Mouse (Mus musculus) Patski (cell line): ENCODE measurements around the gene Gpr173. TPM values are rescaled to one million over a fixed set of nuclear protein-coding genes. Genes with fewer than 3 reads are reported as not detected.
"Not testable (repeated sequence)": the region's sequence is repeated elsewhere in the genome, so short reads cannot be mapped to it uniquely, and the experiment has no call there.

ENCODE experiments used
- ATAC-seq: fragments of 100-300 bp; one replicate; pipeline ENCODE4 v1.8.0; 2021
- CTCF ChIA-PET: fragments of 350-600 bp; sonication (Branson Sonifier 250); formaldehyde crosslinking; loops from one replicate; lab custom pipeline; 2022; ENCODE audit warnings: inconsistent platforms; lab: Charles Lee
- POLR2A ChIA-PET: fragments of 350-600 bp; sonication (Branson Sonifier 250); formaldehyde crosslinking; loops from one replicate; lab custom pipeline; 2022; ENCODE audit warnings: antibody characterized with exemption, inconsistent platforms; lab: Charles Lee
- DNase-seq: peaks from one replicate; pipeline ENCODE4 v3.0.0-alpha.2; 2011; ENCODE audit warnings: low read depth, low spot score
- H3K27me3 ChIP-seq: fragments of 371-371 bp; one replicate; pipeline ENCODE4 v1.5.1; 2021
- CTCF ChIP-seq: fragments of 100-300 bp; IDR thresholded peaks from one replicate; pipeline ENCODE4 v1.5.1; 2021
- in situ Hi-C: fragments of 300-500 bp; cut with MboI; formaldehyde crosslinking; loops from 3 replicates; pipeline ENCODE4 v1.11.1; 2018; ENCODE audit warnings: low pct_unique_long_range_greater_than_20kb, mixed read lengths
- polyA plus RNA-seq: library from polyadenylated mRNA; unstranded; gene quantifications from one replicate; pipeline ENCODE4 v1.2.3, GENCODE M21; 2021

Gpr173 gene
- polyA plus RNA-seq, 1 experiment from 2014 or later: 0.41 TPM

DNA sequence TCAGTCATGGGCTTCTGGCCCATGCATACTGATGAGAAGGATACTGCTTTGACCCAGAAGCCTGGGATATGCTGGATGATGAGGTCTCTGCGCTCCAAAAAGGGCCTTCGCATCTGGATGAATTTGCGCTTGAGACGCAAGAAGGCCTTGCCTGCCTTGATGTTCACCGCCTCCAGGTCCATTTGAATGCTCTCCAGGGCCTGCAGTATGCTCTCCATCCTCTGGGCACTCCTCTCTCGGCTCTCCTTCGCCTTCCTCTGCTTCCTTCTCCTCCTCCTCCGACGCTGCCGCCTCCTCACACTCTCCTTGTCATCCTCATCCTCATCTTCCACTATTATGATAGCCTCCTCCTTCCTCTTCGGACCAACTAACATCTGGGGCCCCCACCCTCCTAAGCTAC, 27.0 kb downstream of the Gpr173 start:
- H3K27me3 ChIP-seq: peaks cover 24% of the 10 kb centered on the region
- TF ChIP-seq CTCF: no peak
- in situ Hi-C loops: loop anchor here (25.0 kb wide), 1 partner anchor 329 kb away; the partner anchor contains the start of genes Hsd17b10, Ribc1 and Smc1a
- no peak for ATAC-seq
- no peak for DNase-seq
- POLR2A ChIA-PET: no interaction called here
- CTCF ChIA-PET: no interaction called here

DNA sequence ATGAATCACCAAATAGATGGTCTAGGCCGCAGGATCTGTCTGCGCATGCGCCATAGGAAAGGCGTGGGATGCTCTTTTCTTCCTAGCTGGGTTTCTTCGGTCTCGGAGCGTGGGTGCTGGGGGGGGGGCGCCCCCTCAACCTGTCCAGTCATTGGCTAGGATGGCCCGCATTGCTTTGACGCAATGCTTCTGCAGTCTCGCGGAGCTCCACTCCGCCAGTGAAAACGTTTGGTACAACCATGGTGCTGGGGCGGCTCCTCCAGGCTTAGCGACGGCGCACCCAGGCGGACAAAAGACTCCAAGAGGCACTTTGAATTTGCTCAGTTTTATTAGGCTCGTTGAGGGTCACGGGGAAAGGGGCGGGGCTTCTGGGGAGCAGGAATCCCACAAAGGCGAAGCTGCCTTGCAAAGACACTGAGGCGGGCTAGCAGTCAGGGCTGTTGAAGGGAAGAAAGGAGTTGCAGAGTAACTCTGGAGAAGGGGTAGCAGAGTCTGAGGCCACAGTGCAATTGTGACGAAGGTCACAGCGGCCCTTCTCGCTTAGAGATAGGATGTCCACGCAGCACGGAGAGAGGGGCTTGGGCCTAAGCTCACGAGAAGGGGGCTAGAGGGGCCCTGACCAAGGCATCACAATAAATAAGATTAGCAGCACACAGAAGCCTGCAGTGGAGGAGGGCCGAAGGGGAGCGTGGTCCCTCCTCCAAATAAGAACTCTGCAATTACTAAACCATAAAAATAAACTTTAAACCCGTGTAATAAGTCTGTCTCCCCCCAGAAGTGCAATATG, 31.8 kb downstream of the Gpr173 start:
- in situ Hi-C loops: loop anchor here (25.0 kb wide), 1 partner anchor 324 kb away; the partner anchor contains the start of genes Hsd17b10, Ribc1 and Smc1a
- peak; percentile 56 for DNase-seq
- ATAC-seq: peak; percentile 99
- no peak for TF ChIP-seq CTCF
- ChIA-PET CTCF (interaction anchor here (0.6 kb wide), 1 partner anchor 205 kb away, joined by 3 read pairs; no protein-coding TSS in a partner anchor), POLR2A (no interaction called here)
- H3K27me3 ChIP-seq: peaks cover 8% of the 10 kb centered on the region

DNA sequence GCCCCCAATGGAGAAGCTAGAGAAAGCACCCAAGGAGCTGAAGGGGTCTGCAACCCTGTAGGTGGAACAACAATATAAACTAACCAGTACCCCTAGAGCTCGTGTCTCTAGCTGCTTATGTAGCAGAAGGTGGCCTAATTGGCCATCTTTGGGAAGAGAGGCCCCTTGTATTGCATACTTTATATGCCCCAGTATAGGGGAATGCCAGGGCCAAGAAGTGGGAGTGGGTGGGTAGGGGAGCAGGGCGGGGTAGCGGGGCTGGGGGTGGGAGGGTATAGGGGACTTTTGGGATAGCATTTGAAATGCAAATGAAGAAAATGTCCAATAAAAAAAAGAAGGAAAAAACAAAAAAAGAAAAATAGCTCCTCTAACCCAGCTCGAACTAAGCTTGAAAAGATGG, 32.4 kb downstream of the Gpr173 start:
- DNase-seq, CTCF ChIA-PET, POLR2A ChIA-PET, H3K27me3 ChIP-seq, ATAC-seq: not testable (repeated sequence)
- in situ Hi-C loops: loop anchor here (25.0 kb wide), 1 partner anchor 324 kb away; the partner anchor contains the start of genes Hsd17b10, Ribc1 and Smc1a

DNA sequence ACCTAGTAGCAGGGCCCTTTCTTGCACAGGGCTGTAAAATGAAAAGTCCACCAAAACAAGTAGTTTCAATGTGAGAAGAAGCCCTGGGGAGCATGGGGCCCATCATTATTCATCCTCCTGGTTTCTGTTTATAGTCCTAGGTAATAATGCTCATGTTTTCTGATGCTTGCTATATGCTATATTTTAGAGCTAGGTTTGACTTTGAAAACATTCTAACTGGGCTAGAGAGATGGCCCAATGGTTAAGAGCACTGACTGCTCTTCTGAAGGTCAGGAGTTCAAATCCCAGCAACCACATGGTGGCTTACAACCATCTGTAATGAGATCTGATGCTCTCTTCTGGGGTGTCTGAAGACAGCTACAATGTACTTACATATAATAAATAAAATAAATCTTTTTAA, 39.1 kb downstream of the Gpr173 start:
- POLR2A ChIA-PET: interaction anchor here (0.7 kb wide), 1 partner anchor 14 kb away, joined by 3 read pairs; no protein-coding TSS in a partner anchor
- DNase-seq, ATAC-seq, CTCF ChIA-PET: not testable (repeated sequence)
- H3K27me3 ChIP-seq: peaks cover 15% of the 10 kb centered on the region
- in situ Hi-C loops: loop anchor here (25.0 kb wide), 1 partner anchor 317 kb away; the partner anchor contains the start of genes Hsd17b10, Ribc1 and Smc1a

DNA sequence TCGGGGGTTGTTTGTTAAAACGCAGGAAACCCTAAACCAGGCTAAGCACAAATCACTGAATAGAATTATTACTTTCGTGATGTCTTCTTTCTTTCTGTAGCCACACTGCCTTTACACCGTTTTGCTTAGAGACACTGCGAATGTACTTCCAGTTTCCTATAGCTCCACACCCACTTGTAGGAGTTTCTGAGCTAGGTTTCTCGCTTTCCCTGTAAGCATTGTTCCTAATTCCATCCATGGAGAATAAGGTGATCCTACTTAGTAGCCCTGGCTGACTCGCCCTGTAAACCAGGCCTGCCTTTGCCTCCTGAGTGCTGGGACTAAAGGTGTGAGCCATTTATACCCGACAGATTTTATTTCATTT, 40.8 kb downstream of the Gpr173 start:
- in situ Hi-C loops: loop anchor here (25.0 kb wide), 1 partner anchor 315 kb away; the partner anchor contains the start of genes Hsd17b10, Ribc1 and Smc1a
- no peak for TF ChIP-seq CTCF
- no peak for ATAC-seq
- DNase-seq: no peak
- ChIA-PET POLR2A (no interaction called here), CTCF (interaction anchor here (1.3 kb wide), 1 partner anchor 84 kb away, joined by 3 read pairs; no protein-coding TSS in a partner anchor)
- H3K27me3 ChIP-seq: peaks cover 12% of the 10 kb centered on the region

DNA sequence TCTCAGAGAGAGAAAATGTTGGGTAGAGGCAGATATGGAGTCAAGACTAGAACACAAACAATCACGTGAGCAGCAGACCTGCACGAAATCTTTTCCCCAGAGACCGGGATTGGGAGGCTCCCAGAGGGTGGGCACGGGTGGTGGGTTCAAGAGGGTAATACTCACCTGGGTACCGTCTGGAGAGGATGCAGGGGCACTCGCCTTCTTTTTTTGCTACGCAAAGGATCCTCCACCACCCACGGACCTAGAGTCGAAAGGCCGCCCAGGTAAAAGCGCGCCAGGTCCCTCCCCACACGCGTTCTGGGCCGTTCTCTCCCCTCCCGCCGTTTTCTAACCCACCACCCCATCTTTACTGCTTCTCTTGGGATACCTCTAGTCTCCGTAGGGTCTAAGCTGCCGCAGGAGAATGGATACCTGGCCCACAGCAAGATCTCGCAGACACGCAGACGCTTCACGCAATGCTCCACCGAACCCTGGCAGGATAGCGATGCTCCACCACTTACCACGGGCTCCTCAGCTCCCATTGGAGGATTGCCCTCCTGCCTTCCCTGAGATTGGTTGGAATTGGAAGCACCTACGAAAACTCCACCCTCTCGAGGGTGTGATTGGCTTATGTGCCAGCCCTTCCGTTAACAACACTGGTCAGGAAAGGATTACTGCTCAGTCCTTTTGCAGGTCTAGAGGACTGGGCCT, 41.4 kb downstream of the Gpr173 start, which contains the start of gene Kantr:
Gene Kantr (minus strand): TSS at position 500 of the 693 bp plus-strand sequence.
- H3K27me3 ChIP-seq: peaks cover 12% of the 10 kb centered on the region
- ChIA-PET CTCF (interaction anchor here (1.4 kb wide), 1 partner anchor 10 kb away, joined by 3 read pairs; no protein-coding TSS in a partner anchor), POLR2A (no interaction called here)
- no peak for TF ChIP-seq CTCF
- DNase-seq: peak; percentile 28
- in situ Hi-C loops: loop anchor here (25.0 kb wide), 1 partner anchor 315 kb away; the partner anchor contains the start of genes Hsd17b10, Ribc1 and Smc1a
- peak; percentile 98 for ATAC-seq

DNA sequence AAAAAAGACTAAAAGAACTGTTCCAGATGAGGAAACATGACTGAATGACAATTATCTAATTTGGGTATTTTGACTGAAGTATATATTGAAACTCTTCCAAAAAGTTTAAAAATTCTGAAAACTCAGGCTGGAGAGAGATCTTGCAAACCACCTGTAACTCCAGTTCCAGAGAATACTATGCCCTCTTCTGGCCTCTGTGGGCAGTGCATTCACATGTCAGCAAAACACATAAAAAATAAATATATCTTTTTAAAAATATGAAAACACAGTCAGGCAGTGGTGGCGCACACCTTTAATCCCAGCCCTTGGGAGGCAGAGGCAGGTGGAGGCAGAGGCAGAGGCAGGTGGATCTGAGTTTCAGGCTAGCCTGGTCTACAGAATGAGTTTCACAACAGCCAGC, 44.9 kb downstream of the Gpr173 start:
- POLR2A ChIA-PET: no interaction called here
- peak; percentile 49 for TF ChIP-seq CTCF

DNA sequence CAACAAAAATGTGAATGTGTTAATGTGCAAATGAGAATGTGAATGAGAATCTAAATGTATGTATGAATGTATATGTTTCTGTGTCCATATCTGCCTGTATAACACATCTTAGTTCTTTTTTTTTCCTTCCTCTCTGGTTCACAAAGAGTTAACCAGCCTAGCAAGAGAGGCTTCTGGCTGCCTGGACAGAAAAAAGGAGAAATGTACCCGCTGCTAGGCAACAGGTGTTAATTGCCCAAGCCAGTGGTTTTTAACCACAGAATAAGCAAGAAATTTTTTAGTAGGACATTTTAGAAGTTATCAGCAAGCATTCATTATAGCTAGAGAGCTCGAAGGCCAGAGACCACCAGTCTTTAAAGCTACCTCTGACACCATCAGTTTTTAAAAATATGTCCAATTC, 45.7 kb downstream of the Gpr173 start:
- in situ Hi-C loops: no loop called here
- TF ChIP-seq CTCF: no peak
- ChIA-PET CTCF (no interaction called here), POLR2A (no interaction called here)
- ATAC-seq (no peak), DNase-seq (no peak)
- H3K27me3 ChIP-seq: peaks cover 26% of the 10 kb centered on the region

More for the DNA sequence above, 44.9 kb downstream of the Gpr173 start:
- CTCF ChIA-PET: no interaction called here
- DNase-seq: no peak
- in situ Hi-C loops: no loop called here
- H3K27me3 ChIP-seq: peaks cover 24% of the 10 kb centered on the region
- ATAC-seq: no peak

DNA sequence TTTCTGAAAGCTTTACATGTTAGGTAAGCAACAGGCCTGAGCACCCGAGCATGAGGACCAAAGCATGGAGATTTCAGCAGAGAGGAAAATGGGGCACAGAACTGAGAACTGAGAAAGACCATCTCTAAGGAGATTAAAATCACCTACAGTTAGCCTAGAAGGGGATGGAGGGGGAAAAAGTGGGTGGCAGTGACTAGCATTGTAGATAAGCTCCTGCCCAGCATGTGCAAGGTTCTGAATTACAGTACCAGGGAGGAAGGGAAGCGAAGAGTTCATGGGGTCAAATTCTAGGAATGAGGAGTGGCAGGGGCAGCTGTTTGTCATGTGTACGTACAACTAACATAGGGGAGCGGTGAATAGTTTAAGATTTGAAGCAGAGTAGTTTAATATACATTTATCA, 48.0 kb downstream of the Gpr173 start:
- DNase-seq (no peak), ATAC-seq (no peak)
- no peak for TF ChIP-seq CTCF
- in situ Hi-C loops: no loop called here
- CTCF ChIA-PET: no interaction called here
- peaks cover 33% of the 10 kb centered on the region for H3K27me3 ChIP-seq
- POLR2A ChIA-PET: no interaction called here

DNA sequence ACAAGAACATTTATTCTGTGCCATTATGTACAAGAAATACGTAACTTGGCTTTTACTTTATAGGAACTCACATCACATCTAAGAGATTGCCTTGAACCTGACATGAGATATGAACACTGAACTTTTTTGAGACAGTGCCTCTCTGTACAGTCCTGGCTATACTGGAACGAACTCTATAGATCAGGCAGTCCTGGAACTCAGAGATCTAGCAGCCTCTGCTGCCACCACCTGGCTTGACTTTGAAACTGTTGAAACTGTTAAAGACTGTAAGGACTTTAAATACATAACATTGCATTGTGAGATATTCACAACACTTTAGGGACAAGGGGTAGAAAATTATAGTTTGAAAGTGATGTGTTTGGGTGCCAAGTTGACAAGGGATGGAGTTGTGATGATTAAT, 60.6 kb downstream of the Gpr173 start:
- H3K27me3 ChIP-seq: peaks cover 22% of the 10 kb centered on the region
- peak; percentile 70 for TF ChIP-seq CTCF
- DNase-seq (no peak), ATAC-seq (no peak)
- POLR2A ChIA-PET: no interaction called here
- in situ Hi-C loops: no loop called here
- CTCF ChIA-PET: no interaction called here
